Mouse (Mus musculus): ENCODE data around the gene Alkbh7. TPM values are rescaled to one million over a fixed set of nuclear protein-coding genes. Genes with fewer than 3 reads are reported as not detected.

Alkbh7 gene
- total RNA-seq, 2 experiments from 2014 or later = 22.8 to 26.9 TPM

GRCm38 (mm10) chr17:57032854-57033253, 35.7 kb downstream of the Alkbh7 start:
- intact Hi-C loops (cut with DNase I) = loop anchor here (1.0 to 2.0 kb wide), 2 partner anchors 27 to 42 kb away; partner anchors contain the start of gene Clpp
- peak overlapping the region; percentile 89 for H3K27ac ChIP-seq
- DNase-seq (ENCODE audit: extremely low spot score in 1 of 2, low spot score in 2 of 2) = no peak
- TF ChIP-seq CTCF (IDR thresholded peaks at IDR 0.05) = no peak
- no peak overlapping the region for H3K4me3 ChIP-seq

- Histone ChIP-seq H3K27ac (no peak overlapping the region), H3K4me3 (no peak overlapping the region)
- intact Hi-C loops (cut with DNase I) = no loop called here
- peak; percentile 17 for TF ChIP-seq CTCF (IDR thresholded peaks at IDR 0.05)
- no peak for DNase-seq (ENCODE audit: extremely low spot score in 1 of 2, low spot score in 2 of 2)
These were observed 41.8 kb downstream of the Alkbh7 start for GRCm38 (mm10) chr17:57038978-57039377.

- no peak within 1 kb of the TSS for H3K4me3 ChIP-seq
- no peak within 1 kb of the TSS for H3K27ac ChIP-seq
- no peak for DNase-seq (ENCODE audit: extremely low spot score in 1 of 2, low spot score in 2 of 2)
- no peak for TF ChIP-seq CTCF (IDR thresholded peaks at IDR 0.05)
- intact Hi-C loops (cut with DNase I) = no loop called here
These were observed 44.4 kb downstream of the Alkbh7 start, which contains the start of gene Slc25a41 for GRCm38 (mm10) chr17:57041554-57041953. Gene Slc25a41 (minus strand): TSS chr17:57041654.

DNA sequence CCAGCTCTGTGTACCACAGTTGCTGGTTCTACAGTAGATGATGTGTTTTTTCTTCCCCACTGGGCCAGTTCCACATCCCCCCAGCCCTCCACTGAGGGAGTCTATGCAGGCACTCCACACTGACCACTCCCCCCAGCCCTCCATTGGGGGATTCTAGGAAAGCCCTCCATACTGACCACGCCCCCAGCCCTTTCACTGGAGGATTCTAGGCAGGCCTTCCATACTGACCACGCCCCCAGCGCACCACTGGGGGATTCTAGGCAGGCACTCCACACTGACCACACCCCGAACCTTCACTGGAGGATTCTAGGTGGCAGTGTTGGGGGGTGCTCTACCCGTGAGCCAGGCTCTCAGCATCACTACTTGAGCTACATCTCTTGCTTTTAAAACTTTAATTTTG, 50.3 kb downstream of the Alkbh7 start:
- Histone ChIP-seq H3K27ac (no peak overlapping the region), H3K4me3 (no peak overlapping the region)
- no peak for TF ChIP-seq CTCF (IDR thresholded peaks at IDR 0.05)
- intact Hi-C loops (cut with DNase I) = no loop called here
- DNase-seq (ENCODE audit: extremely low spot score in 1 of 2, low spot score in 2 of 2) = no peak

- intact Hi-C loops (cut with DNase I) = no loop called here
- no peak for TF ChIP-seq CTCF (IDR thresholded peaks at IDR 0.05)
These were observed 51.7 kb downstream of the Alkbh7 start for GRCm38 (mm10) chr17:57048816-57049215.

More at GRCm38 (mm10) chr17:57048816-57049215, 51.7 kb downstream of the Alkbh7 start:
- DNase-seq (ENCODE audit: extremely low spot score in 1 of 2, low spot score in 2 of 2) = no peak
- Histone ChIP-seq H3K27ac (no peak overlapping the region), H3K4me3 (no peak overlapping the region)

Other genes starting within 250 kb of the Alkbh7 start
- 1 to 10 TPM; 4.1 to 4.5 TPM for gene Nrtn, start 239.8 kb upstream of the Alkbh7 start, total RNA-seq (2021)
- 10 to 100 TPM; 69.0 to 73.5 TPM for gene Dus3l, start 232.6 kb upstream of the Alkbh7 start, total RNA-seq (2021)
- gene Prr22, start 227.1 kb upstream of the Alkbh7 start, total RNA-seq (2021) = 1 to 10 TPM; 1.3 to 2.6 TPM
- 1 to 10 TPM; 2.2 to 3.5 TPM for gene Rfx2, start 166.3 kb upstream of the Alkbh7 start, total RNA-seq (2021)
- gene Acsbg2, start 122.9 kb upstream of the Alkbh7 start, total RNA-seq (2021) = not detected
- gene 1700061G19Rik, start 121.9 kb upstream of the Alkbh7 start, total RNA-seq (2021) = not detected
- 10 to 100 TPM; 80.8 to 87.6 TPM for gene Mllt1, start 61.9 kb upstream of the Alkbh7 start, total RNA-seq (2021)
- gene Acer1, start 15.2 kb upstream of the Alkbh7 start, total RNA-seq (2021) = not detected
- gene Clpp, start 7.0 kb upstream of the Alkbh7 start, total RNA-seq (2021) = 10 to 100 TPM; 62.4 to 64.7 TPM
- not detected for gene Pspn, start 2.7 kb downstream of the Alkbh7 start, total RNA-seq (2021)
- 10 to 100 TPM; 61.0 to 61.2 TPM for gene Gtf2f1, start 13.9 kb downstream of the Alkbh7 start, total RNA-seq (2021)
- under 1 TPM in 1 of 2 experiments, not detected in 1; 0.49 TPM for gene Gm17949, start 14.1 kb downstream of the Alkbh7 start, total RNA-seq (2021)
- 100 to 1,000 TPM; 107 to 110 TPM for gene Khsrp, start 34.2 kb downstream of the Alkbh7 start, total RNA-seq (2021)
- not detected for gene Slc25a41, start 44.3 kb downstream of the Alkbh7 start, total RNA-seq (2021)
- under 1 TPM in 1 of 2 experiments, not detected in 1; 0.77 TPM for gene Crb3, start 61.8 kb downstream of the Alkbh7 start, total RNA-seq (2021)
- 100 to 1,000 TPM; 322 to 366 TPM for gene Slc25a23, start 62.5 kb downstream of the Alkbh7 start, total RNA-seq (2021)
- 1 to 10 TPM; 1.0 to 1.5 TPM for gene Dennd1c, start 81.2 kb downstream of the Alkbh7 start, total RNA-seq (2021)
- gene Tubb4a, start 90.4 kb downstream of the Alkbh7 start, total RNA-seq (2021) = 100 to 1,000 TPM; 584 to 587 TPM
- gene Tnfsf9, start 108.0 kb downstream of the Alkbh7 start, total RNA-seq (2021) = under 1 TPM; 0.27 to 0.44 TPM
- under 1 TPM in 1 of 2 experiments, not detected in 1; 0.58 TPM for gene Cd70, start 152.4 kb downstream of the Alkbh7 start, total RNA-seq (2021)
- gene Tnfsf14, start 196.8 kb downstream of the Alkbh7 start, total RNA-seq (2021) = not detected
- gene C3, start 230.8 kb downstream of the Alkbh7 start, total RNA-seq (2021) = under 1 TPM; 0.29 to 0.42 TPM

All from left cerebral cortex, adult 2 months (tissue).